Mouse (Mus musculus) cerebellum, adult 2 months (tissue): ENCODE measurements at regions not wholly inside any gene's neighbourhood (a gene's known extent, or its start where the extent isn't known, plus 50 kb on each side); places are given as distances from the start of the nearest gene placed in this dataset.

Experiments
- DNase-seq, 2 experiments: peaks; one replicate each; pipeline ENCODE4 v3.0.0; 2021
- H3K27ac ChIP-seq: fragments of 200-500 bp; 2 replicates; pipeline ENCODE4 v1.5.1; 2012; ENCODE audit warnings: low read length, control low read depth, inconsistent platforms; ENCODE audit not compliant: insufficient read depth
- H3K27me3 ChIP-seq: fragments of 200-500 bp; 2 replicates; pipeline ENCODE4 v1.6.1; 2012; ENCODE audit warnings: inconsistent platforms, mild to moderate bottlenecking, low read length, moderate library complexity; ENCODE audit not compliant: control insufficient read depth, insufficient read depth
- H3K4me1 ChIP-seq: fragments of 200-500 bp; 2 replicates; pipeline ENCODE4 v1.6.1; 2011; ENCODE audit warnings: low read length; ENCODE audit not compliant: control insufficient read depth, insufficient read depth
- H3K4me3 ChIP-seq: fragments of 200-500 bp; replicated peaks from 2 replicates; pipeline ENCODE3; 2011; ENCODE audit warnings: mild to moderate bottlenecking, low read depth, low read length, control low read depth; ENCODE audit not compliant: insufficient read depth
- CTCF ChIP-seq: fragments of 200-500 bp; IDR thresholded peaks from 2 replicates; pipeline ENCODE4 v1.5.1; 2011; ENCODE audit warnings: low read depth, mild to moderate bottlenecking, control low read depth, low read length, moderate library complexity, borderline replicate concordance; ENCODE audit not compliant: insufficient read depth
- POLR2A ChIP-seq: fragments of 200-500 bp; IDR thresholded peaks from 2 replicates; pipeline ENCODE4 v1.6.1; 2011; ENCODE audit warnings: low read length, control low read depth, borderline replicate concordance; ENCODE audit not compliant: insufficient read depth
- WGBS: fragments of 180-500 bp; shearing (Covaris S2); methylation state at CpG from one replicate; pipeline ENCODE4 v1.1.7; 2018; 5-methylcytosine and 5-hydroxymethylcytosine counted together

- no peak overlapping the region for H3K27ac ChIP-seq
- H3K4me3 ChIP-seq: no peak overlapping the region
- H3K4me1 ChIP-seq: no peaks in the 10 kb centered on the region; the same call in 1 of the 2 replicates
- TF ChIP-seq POLR2A (no peak), CTCF (no peak)
- no peak for DNase-seq
- no peaks in the 10 kb centered on the region for H3K27me3 ChIP-seq
- WGBS: 76% methylated on average over 4 of the region's 4 CpGs
These were observed 339.7 kb downstream of the Setd4 start for GRCm38 (mm10) chr16:93264061-93264585.

- Histone ChIP-seq H3K27ac (no peak overlapping the region), H3K27me3 (no peaks in the 10 kb centered on the region), H3K4me3 (no peak overlapping the region), H3K4me1 (no peaks in the 10 kb centered on the region; the same call in 1 of the 2 replicates)
- no peak for DNase-seq
- TF ChIP-seq POLR2A: no peak
- no peak for TF ChIP-seq CTCF
- WGBS: 91% methylated on average over 8 of the region's 8 CpGs
These were observed 340.6 kb downstream of the Setd4 start for GRCm38 (mm10) chr16:93263141-93263815.

DNA sequence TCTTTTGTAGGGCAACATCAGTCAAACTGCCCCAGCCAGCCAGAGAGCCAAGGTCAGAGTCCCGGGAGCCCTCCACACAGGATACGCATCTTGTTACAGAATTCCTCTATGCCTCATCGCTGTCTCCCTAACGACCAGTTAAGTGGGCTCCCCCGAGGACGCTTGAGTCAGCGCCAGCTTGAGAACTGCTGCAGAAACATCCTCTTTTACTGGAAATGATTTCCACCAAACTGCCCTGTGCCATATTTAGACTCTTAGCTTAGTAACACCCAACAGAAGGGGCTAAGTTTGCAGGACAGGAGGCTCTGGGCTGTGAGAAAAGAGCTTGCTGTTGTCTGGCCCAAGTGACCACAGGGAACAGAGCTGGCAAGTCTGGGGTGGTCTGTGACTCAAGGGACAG lies 357.0 kb downstream of the Setd4 start:
- Histone ChIP-seq H3K27ac (no peak overlapping the region), H3K4me1 (no peaks in the 10 kb centered on the region), H3K4me3 (no peak overlapping the region), H3K27me3 (no peaks in the 10 kb centered on the region)
- TF ChIP-seq POLR2A: no peak
- no peak for TF ChIP-seq CTCF
- DNase-seq: peak in 1 of 2 experiments; percentile 15
- 12% methylated on average over 7 of the region's 7 CpGs for WGBS

GRCm38 (mm10) chr16:93245738-93246137 lies 358.1 kb downstream of the Setd4 start:
- Histone ChIP-seq H3K4me1 (no peaks in the 10 kb centered on the region), H3K27ac (no peak overlapping the region), H3K4me3 (no peak overlapping the region), H3K27me3 (no peaks in the 10 kb centered on the region)
- 92% methylated on average over 6 of the region's 6 CpGs for whole genome bisulfite sequencing
- DNase-seq: no peak
- TF ChIP-seq CTCF (no peak), POLR2A (no peak)

- no peaks in the 10 kb centered on the region for H3K4me1 ChIP-seq
- 77% methylated on average over 4 of the region's 4 CpGs for WGBS
- no peak overlapping the region for H3K27ac ChIP-seq
- H3K27me3 ChIP-seq: no peaks in the 10 kb centered on the region
- DNase-seq: no peak
- no peak overlapping the region for H3K4me3 ChIP-seq
- TF ChIP-seq CTCF (no peak), POLR2A (no peak)
These were observed 365.0 kb downstream of the Setd4 start for GRCm38 (mm10) chr16:93238898-93239297.

GRCm38 (mm10) chr16:93238326-93238725 lies 365.5 kb downstream of the Setd4 start:
- Histone ChIP-seq H3K27me3 (no peaks in the 10 kb centered on the region), H3K4me1 (no peaks in the 10 kb centered on the region), H3K4me3 (no peak overlapping the region), H3K27ac (no peak overlapping the region)
- DNase-seq: no peak
- TF ChIP-seq CTCF: no peak
- TF ChIP-seq POLR2A: no peak
- 56% methylated on average over 4 of the region's 4 CpGs for WGBS

DNA sequence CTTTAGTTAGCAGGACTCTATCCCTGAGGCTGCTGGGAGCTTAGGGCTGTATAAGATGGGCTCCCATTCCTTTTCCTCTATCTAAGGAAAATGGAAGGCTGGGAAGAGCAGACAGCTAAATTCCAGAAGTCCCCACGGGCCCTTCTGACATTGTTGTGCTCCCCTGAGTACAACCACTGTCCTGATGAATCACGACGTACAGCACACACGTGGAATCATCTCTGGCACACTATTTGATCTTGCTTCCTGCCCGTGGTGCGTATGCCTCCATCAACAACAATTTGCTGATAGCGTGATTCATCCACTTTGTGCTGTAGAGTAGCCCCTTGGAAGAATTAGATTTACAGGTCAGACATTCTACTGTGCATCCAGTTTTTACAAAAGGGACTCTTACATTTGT lies 378.2 kb downstream of the Setd4 start:
- no peak overlapping the region for H3K4me3 ChIP-seq
- TF ChIP-seq CTCF (no peak), POLR2A (no peak)
- no peak overlapping the region for H3K27ac ChIP-seq
- WGBS: 82% methylated on average over 7 of the region's 7 CpGs
- DNase-seq: no peak
- H3K27me3 ChIP-seq: no peaks in the 10 kb centered on the region
- no peaks in the 10 kb centered on the region for H3K4me1 ChIP-seq

DNA sequence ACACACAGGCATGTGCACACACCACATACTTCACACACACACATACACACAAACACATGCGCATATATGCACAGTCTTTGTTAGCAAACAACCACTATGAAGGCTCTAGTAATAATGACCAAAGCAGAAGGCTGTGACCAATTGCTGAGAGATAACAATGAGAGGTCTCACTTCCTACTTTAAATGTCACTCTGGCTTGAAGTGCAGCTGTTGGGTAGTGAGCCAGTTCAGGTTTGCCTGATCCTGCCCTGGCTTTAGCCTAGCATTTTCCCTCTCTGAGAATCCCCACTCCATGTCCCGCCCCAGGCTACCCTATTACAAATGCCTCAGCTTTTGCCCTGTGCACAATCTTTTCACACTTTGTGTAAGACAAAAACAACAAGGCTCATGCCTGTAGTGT lies 378.7 kb downstream of the Setd4 start:
- WGBS: 88% methylated on average over 2 of the region's 2 CpGs
- no peaks in the 10 kb centered on the region for H3K4me1 ChIP-seq
- H3K27me3 ChIP-seq: no peaks in the 10 kb centered on the region
- DNase-seq: no peak
- TF ChIP-seq CTCF (no peak), POLR2A (no peak)
- H3K4me3 ChIP-seq: no peak overlapping the region
- no peak overlapping the region for H3K27ac ChIP-seq
